ENCODE assay signal across 8 mouse cellular contexts in the genomic region with DNA sequence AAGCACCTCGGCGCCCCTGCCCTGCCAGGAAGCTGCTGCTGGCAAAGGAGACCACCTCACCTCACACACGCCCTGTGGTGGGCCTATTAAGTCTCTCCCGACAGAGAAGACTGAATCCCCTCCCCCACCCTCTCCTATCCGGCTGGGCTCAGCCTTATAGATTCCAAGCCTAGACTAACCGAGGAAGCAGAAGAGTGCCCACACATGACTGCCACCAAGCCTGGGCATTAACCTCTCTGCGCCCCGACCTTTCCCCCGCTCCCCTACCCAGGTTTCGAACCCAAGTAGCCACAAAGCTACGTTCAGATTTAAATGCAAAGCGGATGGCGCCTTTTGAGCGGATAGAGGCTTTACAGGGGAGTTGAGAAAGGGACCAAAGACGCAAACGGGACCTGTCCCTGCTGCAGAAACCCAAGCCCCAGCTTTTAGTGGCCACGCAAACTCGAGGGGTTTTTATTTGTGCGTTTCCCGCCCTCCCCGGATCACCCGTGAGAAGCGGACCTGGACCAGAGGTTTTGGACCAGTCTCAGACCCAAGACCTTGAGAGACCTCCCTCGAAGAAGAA. TPM values are rescaled to one million over a fixed set of nuclear protein-coding genes. Genes with fewer than 3 reads are reported as not detected.
DNase-seq lines count a peak whose midpoint lies in the region; ATAC-seq and TF ChIP-seq lines count a peak whose summit lies in the region.

No protein-coding gene starts in this region.

- H3K4me3 ChIP-seq in heart, embryonic 10.5 days: peak overlapping the region; percentile 71
- peak overlapping the region; percentile 75 for H3K4me3 ChIP-seq in E14TG2a.4 (replicated peaks; ENCODE audit: low read length)
- peak overlapping the region; percentile 64 for H3K4me3 ChIP-seq in forebrain, embryonic 16.5 days (replicated peaks; ENCODE audit: low read length)
- peak overlapping the region; percentile 69 for H3K4me3 ChIP-seq in midbrain, embryonic 10.5 days

- H3K4me1 ChIP-seq in heart, embryonic 10.5 days: peaks cover 60% of the 10 kb centered on the region
- H3K4me1 ChIP-seq in E14TG2a.4 (replicated peaks; ENCODE audit: low read depth, low read length): peaks cover 63% of the 10 kb centered on the region
- peaks cover 31% of the 10 kb centered on the region for H3K4me1 ChIP-seq in forebrain, embryonic 16.5 days (replicated peaks; ENCODE audit: control insufficient read depth, insufficient read depth, low read length)
- H3K4me1 ChIP-seq in midbrain, embryonic 10.5 days: peaks cover 75% of the 10 kb centered on the region

- no peaks in the 10 kb centered on the region for H3K36me3 ChIP-seq in heart, embryonic 10.5 days
- no peaks in the 10 kb centered on the region for H3K36me3 ChIP-seq in E14TG2a.4 (ENCODE audit: insufficient read depth, low read length)
- H3K36me3 ChIP-seq in forebrain, embryonic 16.5 days (ENCODE audit: control insufficient read depth, insufficient read depth): no peaks in the 10 kb centered on the region
- no peaks in the 10 kb centered on the region for H3K36me3 ChIP-seq in midbrain, embryonic 10.5 days

- H3K27ac ChIP-seq in heart, embryonic 10.5 days: peak overlapping the region; percentile 94
- H3K27ac ChIP-seq in forebrain, embryonic 16.5 days (ENCODE audit: low read length): no peak overlapping the region
- H3K27ac ChIP-seq in midbrain, embryonic 10.5 days (replicated peaks): peak overlapping the region; percentile 97

- DNase-seq in heart, embryonic 10.5 days (ENCODE audit: low spot score): no peak
- DNase-seq in heart, adult 8-10 months (ENCODE audit: low spot score): no peak
- DNase-seq in midbrain, embryonic 10.5 days (ENCODE audit: low spot score): peak; percentile 43
- DNase-seq in T-cell, adult 2 months (ENCODE audit: low spot score): no peak
- no peak for DNase-seq in right cerebral cortex, postnatal 36 days (ENCODE audit: low spot score in 2 of 2)
- DNase-seq in layer of hippocampus, adult 11-12 months (ENCODE audit: low spot score): no peak

- peak overlapping the region; percentile 86 for H3K9ac ChIP-seq in forebrain, embryonic 16.5 days (replicated peaks; ENCODE audit: low read depth, low read length)

- H3K27me3 ChIP-seq in heart, embryonic 10.5 days (ENCODE audit: insufficient read depth, poor library complexity, severe bottlenecking): peaks cover 97% of the 10 kb centered on the region
- H3K27me3 ChIP-seq in E14TG2a.4 (ENCODE audit: insufficient read depth, low read length): peaks cover 63% of the 10 kb centered on the region
- H3K27me3 ChIP-seq in forebrain, embryonic 16.5 days (replicated peaks; ENCODE audit: control insufficient read depth, insufficient read depth, low read length): peaks cover 36% of the 10 kb centered on the region
- peaks cover 100% of the 10 kb centered on the region for H3K27me3 ChIP-seq in midbrain, embryonic 10.5 days (ENCODE audit: low read depth, poor library complexity, severe bottlenecking)

- no peak for TF ChIP-seq CTCF in E14TG2a.4 (conservative IDR thresholded peaks at IDR 0.05; ENCODE audit: low read length)

- under 1% methylated on average over 24 of the region's 24 CpGs for WGBS in heart, embryonic 10.5 days
- 5% methylated on average over 22 of the region's 24 CpGs for WGBS in forebrain, embryonic 16.5 days
- 3% methylated on average over 24 of the region's 24 CpGs for WGBS in midbrain, embryonic 10.5 days

- peak overlapping the region; percentile 61 for H3K4me2 ChIP-seq in forebrain, embryonic 16.5 days (ENCODE audit: low read length)

- peak; percentile 6; the same call in 1 of the 2 replicates for ATAC-seq in forebrain, embryonic 16.5 days

- no peaks in the 10 kb centered on the region for H3K9me3 ChIP-seq in heart, embryonic 10.5 days
- H3K9me3 ChIP-seq in E14TG2a.4 (ENCODE audit: low read length): no peaks in the 10 kb centered on the region
- no peaks in the 10 kb centered on the region for H3K9me3 ChIP-seq in forebrain, embryonic 16.5 days (ENCODE audit: control insufficient read depth, low read length)
- no peaks in the 10 kb centered on the region for H3K9me3 ChIP-seq in midbrain, embryonic 10.5 days (replicated peaks)

RNA-seq across cellular contexts. Expression of a gene that starts 33.0 kb away (rescaled TPM):
- polyA plus RNA-seq in heart, embryonic 10.5 days (2016; fragmentation: Nextera tagmentation; extraction: Ambion mirVana): 17.5 and 20.8 TPM in 2 replicates
- 10 to 100 TPM; 18.7 to 23.4 (median 20.5) TPM for total RNA-seq in heart, adult 8-10 months (2022)
- 17.4 and 18.1 TPM in 2 replicates for polyA plus RNA-seq in forebrain, embryonic 16.5 days (2015; fragmentation: Nextera tagmentation; extraction: Ambion mirVana)
- polyA plus RNA-seq in midbrain, embryonic 10.5 days (2016; fragmentation: Nextera tagmentation; extraction: Ambion mirVana): 17.9 and 22.4 TPM in 2 replicates
